Mouse (Mus musculus): ENCODE measurements around the gene Dnase2a. TPM values are rescaled to one million over a fixed set of nuclear protein-coding genes. Genes with fewer than 3 reads are reported as not detected.

Gene Dnase2a
- polyA plus RNA-seq, 1 experiment = 9.1 TPM

GRCm38 (mm10) chr8:84943699-84944098, 35.3 kb downstream of the Dnase2a start:
- H3K4me1 ChIP-seq (ENCODE audit: control insufficient read depth, insufficient read depth, low read length) = peaks cover 6% of the 10 kb centered on the region; the same call in 1 of the 2 replicates
- 41% methylated on average over 4 of the region's 4 CpGs for WGBS
- H3K27ac ChIP-seq (ENCODE audit: insufficient read depth, low read length) = no peak overlapping the region
- H3K27me3 ChIP-seq (ENCODE audit: control insufficient read depth, insufficient read depth, low read length) = no peaks in the 10 kb centered on the region
- H3K4me3 ChIP-seq (replicated peaks; ENCODE audit: insufficient read depth, low read depth, low read length) = no peak overlapping the region
- TF ChIP-seq POLR2A (IDR thresholded peaks at IDR 0.05; ENCODE audit: borderline replicate concordance, insufficient read depth, low read length) = no peak
- no peak for TF ChIP-seq CTCF (IDR thresholded peaks at IDR 0.05; ENCODE audit: borderline replicate concordance, insufficient read depth, low read depth, low read length)
- no peak for DNase-seq

GRCm38 (mm10) chr8:84944478-84945160, 36.3 kb downstream of the Dnase2a start:
- H3K4me1 ChIP-seq (ENCODE audit: control insufficient read depth, insufficient read depth, low read length) = peaks cover 6% of the 10 kb centered on the region; the same call in 1 of the 2 replicates
- no peaks in the 10 kb centered on the region for H3K27me3 ChIP-seq (ENCODE audit: control insufficient read depth, insufficient read depth, low read length)
- peak; percentile 81 to 83 for DNase-seq
- WGBS = 2% methylated on average over 26 of the region's 26 CpGs
- TF ChIP-seq CTCF (IDR thresholded peaks at IDR 0.05; ENCODE audit: borderline replicate concordance, insufficient read depth, low read depth, low read length) = no peak
- peak; percentile 27; the same call in 1 of the 2 replicates for TF ChIP-seq POLR2A (IDR thresholded peaks at IDR 0.05; ENCODE audit: borderline replicate concordance, insufficient read depth, low read length)
- H3K27ac ChIP-seq (ENCODE audit: insufficient read depth, low read length) = no peak overlapping the region
- H3K4me3 ChIP-seq (replicated peaks; ENCODE audit: insufficient read depth, low read depth, low read length) = peak overlapping the region; percentile 74

GRCm38 (mm10) chr8:84945235-84945632, 36.9 kb downstream of the Dnase2a start:
- peak overlapping the region; percentile 74 for H3K4me3 ChIP-seq (replicated peaks; ENCODE audit: insufficient read depth, low read depth, low read length)
- peaks cover 6% of the 10 kb centered on the region; the same call in 1 of the 2 replicates for H3K4me1 ChIP-seq (ENCODE audit: control insufficient read depth, insufficient read depth, low read length)
- no peak overlapping the region for H3K27ac ChIP-seq (ENCODE audit: insufficient read depth, low read length)
- 2% methylated on average over 11 of the region's 11 CpGs for WGBS
- no peak for TF ChIP-seq POLR2A (IDR thresholded peaks at IDR 0.05; ENCODE audit: borderline replicate concordance, insufficient read depth, low read length)
- TF ChIP-seq CTCF (IDR thresholded peaks at IDR 0.05; ENCODE audit: borderline replicate concordance, insufficient read depth, low read depth, low read length) = peak; percentile 7; the same call in 1 of the 2 replicates
- H3K27me3 ChIP-seq (ENCODE audit: control insufficient read depth, insufficient read depth, low read length) = no peaks in the 10 kb centered on the region
- DNase-seq = peak; percentile 62 to 66

- peak overlapping the region; percentile 74 for H3K4me3 ChIP-seq (replicated peaks; ENCODE audit: insufficient read depth, low read depth, low read length)
- TF ChIP-seq CTCF (IDR thresholded peaks at IDR 0.05; ENCODE audit: borderline replicate concordance, insufficient read depth, low read depth, low read length) (peak; percentile 32; the same call in 1 of the 2 replicates), POLR2A (IDR thresholded peaks at IDR 0.05; ENCODE audit: borderline replicate concordance, insufficient read depth, low read length) (no peak)
- no peak overlapping the region for H3K27ac ChIP-seq (ENCODE audit: insufficient read depth, low read length)
- WGBS = 1% methylated on average over 60 of the region's 67 CpGs
- DNase-seq = peak; percentile 71 to 74
- no peaks in the 10 kb centered on the region for H3K27me3 ChIP-seq (ENCODE audit: control insufficient read depth, insufficient read depth, low read length)
- H3K4me1 ChIP-seq (ENCODE audit: control insufficient read depth, insufficient read depth, low read length) = peaks cover 6% of the 10 kb centered on the region; the same call in 1 of the 2 replicates
These were observed 37.5 kb downstream of the Dnase2a start for GRCm38 (mm10) chr8:84945633-84946527.

GRCm38 (mm10) chr8:84946528-84947240, 38.3 kb downstream of the Dnase2a start, which contains the start of gene Rtbdn:
Gene Rtbdn (plus strand): TSS chr8:84946991.
- DNase-seq = peak; percentile 70 to 76
- WGBS = 5% methylated on average over 17 of the region's 17 CpGs
- peaks cover 6% of the 10 kb centered on the region; the same call in 1 of the 2 replicates for H3K4me1 ChIP-seq (ENCODE audit: control insufficient read depth, insufficient read depth, low read length)
- no peak within 1 kb of the TSS; the same call in 1 of the 2 replicates for H3K27ac ChIP-seq (ENCODE audit: insufficient read depth, low read length)
- TF ChIP-seq POLR2A (IDR thresholded peaks at IDR 0.05; ENCODE audit: borderline replicate concordance, insufficient read depth, low read length) = no peak
- peak; percentile 86 for TF ChIP-seq CTCF (IDR thresholded peaks at IDR 0.05; ENCODE audit: borderline replicate concordance, insufficient read depth, low read depth, low read length)
- H3K27me3 ChIP-seq (ENCODE audit: control insufficient read depth, insufficient read depth, low read length) = no peaks in the 10 kb centered on the region
- H3K4me3 ChIP-seq (replicated peaks; ENCODE audit: insufficient read depth, low read depth, low read length) = peak within 1 kb of the TSS; percentile 74

GRCm38 (mm10) chr8:84947241-84947545, 38.8 kb downstream of the Dnase2a start:
- TF ChIP-seq POLR2A (IDR thresholded peaks at IDR 0.05; ENCODE audit: borderline replicate concordance, insufficient read depth, low read length) = no peak
- DNase-seq = no peak
- H3K27me3 ChIP-seq (ENCODE audit: control insufficient read depth, insufficient read depth, low read length) = no peaks in the 10 kb centered on the region

GRCm38 (mm10) chr8:84949753-84950152, 41.4 kb downstream of the Dnase2a start:
- Histone ChIP-seq H3K4me1 (ENCODE audit: control insufficient read depth, insufficient read depth, low read length) (peaks cover 6% of the 10 kb centered on the region; the same call in 1 of the 2 replicates), H3K4me3 (replicated peaks; ENCODE audit: insufficient read depth, low read depth, low read length) (no peak overlapping the region), H3K27ac (ENCODE audit: insufficient read depth, low read length) (no peak overlapping the region), H3K27me3 (ENCODE audit: control insufficient read depth, insufficient read depth, low read length) (no peaks in the 10 kb centered on the region)
- DNase-seq = no peak
- WGBS = 25% methylated on average over 12 of the region's 12 CpGs
- TF ChIP-seq CTCF (IDR thresholded peaks at IDR 0.05; ENCODE audit: borderline replicate concordance, insufficient read depth, low read depth, low read length) (no peak), POLR2A (IDR thresholded peaks at IDR 0.05; ENCODE audit: borderline replicate concordance, insufficient read depth, low read length) (no peak)

More at GRCm38 (mm10) chr8:84947241-84947545, 38.8 kb downstream of the Dnase2a start:
- Histone ChIP-seq H3K4me3 (replicated peaks; ENCODE audit: insufficient read depth, low read depth, low read length) (no peak overlapping the region), H3K4me1 (ENCODE audit: control insufficient read depth, insufficient read depth, low read length) (peaks cover 6% of the 10 kb centered on the region; the same call in 1 of the 2 replicates), H3K27ac (ENCODE audit: insufficient read depth, low read length) (no peak overlapping the region)
- 25% methylated on average over 9 of the region's 9 CpGs for WGBS

All from cerebellum, adult 2 months (tissue).